Mouse (Mus musculus) ovary, adult 2 months (tissue): Measurements from ENCODE around the gene Zfp663. TPM values are rescaled to one million over a fixed set of nuclear protein-coding genes. Genes with fewer than 3 reads are reported as not detected.

Source experiments
- polyA plus RNA-seq: library from polyadenylated mRNA; depleted of rRNA; stranded (reverse); fragments of >200 nt; gene quantifications from 2 replicates; pipeline ENCODE4 v1.2.3, GENCODE M21; 2012; rRNA removed

The Zfp663 gene
- polyA plus RNA-seq: 0.33 TPM in 1 of 2 replicates, not detected in the other

GRCm38 (mm10) chr2:165368496-165368895 is at the start of gene Zfp663:
Gene Zfp663 (minus strand): TSS chr2:165368729.

GRCm38 (mm10) chr2:165387844-165388495 is 19.4 kb upstream of the Zfp663 start, which contains the start of gene Zfp334:
Gene Zfp334 (minus strand): TSS chr2:165388259.

DNA sequence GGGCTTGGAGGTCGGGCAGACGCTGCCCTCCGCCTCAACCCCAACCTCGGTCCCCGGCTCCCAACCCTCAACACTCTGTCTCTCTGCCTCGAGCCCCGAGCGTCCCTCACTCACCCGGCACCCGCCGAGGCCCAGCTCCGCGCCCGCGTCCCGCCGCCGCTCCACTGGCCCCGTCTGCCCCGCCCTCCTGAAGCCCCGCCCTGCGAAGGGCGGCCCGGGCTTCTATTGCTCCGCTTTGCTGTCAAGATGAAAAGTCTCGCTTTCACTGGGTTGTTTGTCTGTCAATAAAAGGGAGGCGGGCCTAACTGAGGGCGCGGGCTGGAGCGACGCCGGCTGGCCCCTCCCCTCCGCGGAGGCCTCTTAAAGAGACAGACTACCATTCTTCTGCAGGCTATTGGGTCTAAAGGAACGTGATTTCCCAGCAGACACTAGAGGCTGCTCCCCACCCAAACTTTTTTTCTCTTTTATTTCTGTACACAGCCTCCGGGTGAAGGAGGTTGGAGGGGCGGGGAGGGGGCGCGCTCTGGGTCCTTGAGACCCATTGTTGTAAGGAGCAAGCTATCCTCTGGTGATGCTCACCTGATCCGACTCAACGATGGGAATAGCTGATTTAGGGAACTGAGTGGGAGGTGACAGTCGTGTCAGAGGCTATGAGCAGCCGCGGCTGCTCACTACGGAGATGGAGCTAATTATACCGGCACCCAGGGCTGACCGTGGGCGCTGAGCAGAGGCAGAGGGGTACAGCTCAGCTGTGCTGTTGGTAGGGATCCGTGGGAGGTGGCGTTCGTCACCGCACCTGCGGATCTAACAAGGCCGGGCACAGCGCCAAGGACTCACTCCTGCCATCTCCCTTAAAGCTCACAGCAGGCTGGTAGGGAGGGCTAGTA is 42.0 kb downstream of the Zfp663 start, which contains the start of gene Elmo2:
TSS of gene Elmo2 (minus strand) at position 176 of the 887 bp plus-strand sequence.

Other genes with a start within 250 kb of the Zfp663 start
- 4.2 and 4.8 TPM in 2 replicates for gene Cdh22, start 133.9 kb downstream of the Zfp663 start, polyA plus RNA-seq
- 62.8 and 66.6 TPM in 2 replicates for gene Slc35c2, start 80.9 kb downstream of the Zfp663 start, polyA plus RNA-seq
- gene Elmo2, start 42.2 kb downstream of the Zfp663 start, polyA plus RNA-seq: 90.6 and 92.9 TPM in 2 replicates
- 6.4 and 7.4 TPM in 2 replicates for gene Zfp334, start 19.5 kb upstream of the Zfp663 start, polyA plus RNA-seq
- 0.26 and 0.36 TPM in 2 replicates for gene Ocstamp, start 31.7 kb upstream of the Zfp663 start, polyA plus RNA-seq
- 1.8 and 3.1 TPM in 2 replicates for gene Slc13a3, start 104.5 kb upstream of the Zfp663 start, polyA plus RNA-seq
- 34.7 and 38.2 TPM in 2 replicates for gene Trp53rka, start 124.6 kb upstream of the Zfp663 start, polyA plus RNA-seq
- gene Slc2a10, start 135.1 kb upstream of the Zfp663 start, polyA plus RNA-seq: 10.3 and 11.4 TPM in 2 replicates
- 74.6 and 106 TPM in 2 replicates for gene Eya2, start 226.3 kb upstream of the Zfp663 start, polyA plus RNA-seq